Mouse (Mus musculus) neural tube, embryonic 11.5 days (tissue): ENCODE data around the gene Six4. TPM values are rescaled to one million over a fixed set of nuclear protein-coding genes. Genes with fewer than 3 reads are reported as not detected.
"Not testable (repeated sequence)": the region's sequence is repeated elsewhere in the genome, so short reads cannot be mapped to it uniquely, and the experiment has no call there.

ENCODE experiments used
- ATAC-seq: fragments of 200-750 bp; cut with Nextera tagmentation; 2 replicates; pipeline ENCODE4 v1.8.0; 2017; ENCODE audit warnings: moderate number of reproducible peaks, mild to moderate bottlenecking, moderate TSS enrichment, moderate library complexity; ENCODE audit not compliant: insufficient read depth, low FRiP score, low TSS enrichment
- DNase-seq: peaks from one replicate; pipeline ENCODE4 v3.0.0-alpha.2; 2015; ENCODE audit warnings: low spot score
- H3K27ac ChIP-seq: fragments of 300-500 bp; sonication (generic); 2 replicates; pipeline ENCODE4 v1.5.1; 2014; ENCODE audit warnings: low read depth, mild to moderate bottlenecking, low read length
- H3K27me3 ChIP-seq: fragments of 300-500 bp; sonication (generic); 2 replicates; pipeline ENCODE4 v1.6.1; 2014; ENCODE audit warnings: mild to moderate bottlenecking, low read length, mixed read lengths; ENCODE audit not compliant: control insufficient read depth, insufficient read depth
- H3K36me3 ChIP-seq: fragments of 300-500 bp; sonication (generic); 2 replicates; pipeline ENCODE4 v1.6.1; 2014; ENCODE audit warnings: mild to moderate bottlenecking, low read length, moderate library complexity, mixed read lengths; ENCODE audit not compliant: control insufficient read depth, insufficient read depth
- H3K4me1 ChIP-seq: fragments of 300-500 bp; sonication (generic); 2 replicates; pipeline ENCODE4 v1.6.1; 2014; ENCODE audit warnings: low read length, mixed read lengths; ENCODE audit not compliant: control insufficient read depth, insufficient read depth
- H3K4me2 ChIP-seq: fragments of 300-500 bp; sonication (generic); 2 replicates; pipeline ENCODE4 v1.6.1; 2014; ENCODE audit warnings: low read depth, mild to moderate bottlenecking, moderate library complexity
- H3K4me3 ChIP-seq: fragments of 300-500 bp; sonication (generic); 2 replicates; pipeline ENCODE4 v1.5.1; 2014; ENCODE audit warnings: low read depth, low read length
- H3K9ac ChIP-seq: fragments of 300-500 bp; sonication (generic); 2 replicates; pipeline ENCODE4 v1.6.1; 2014; ENCODE audit warnings: mild to moderate bottlenecking, low read length
- H3K9me3 ChIP-seq: fragments of 300-500 bp; sonication (generic); 2 replicates; pipeline ENCODE4 v1.6.1; 2016; ENCODE audit warnings: low read length; ENCODE audit not compliant: control insufficient read depth
- WGBS: fragments of 180-500 bp; shearing (Covaris S2); extraction: QIAGEN DNeasy Blood & Tissue Kit; methylation state at CpG from one replicate; pipeline ENCODE4 v1.1.7; 2014; 5-methylcytosine and 5-hydroxymethylcytosine counted together
- polyA plus RNA-seq: library from polyadenylated mRNA; unstranded; fragments of >200 nt; fragmentation: Nextera tagmentation; extraction: Ambion mirVana; gene quantifications from 2 replicates; pipeline ENCODE4 v1.2.1, GENCODE M21; 2014

Gene Six4
- polyA plus RNA-seq, 1 experiment from 2014 or later: 8.5 TPM

GRCm38 (mm10) chr12:73081828-73082227 lies 31.4 kb downstream of the Six4 start:
- 92% methylated on average over 4 of the region's 4 CpGs for WGBS
- not testable (repeated sequence) for H3K4me1 ChIP-seq, H3K9me3 ChIP-seq, H3K4me2 ChIP-seq, H3K9ac ChIP-seq, ATAC-seq, H3K27ac ChIP-seq, H3K36me3 ChIP-seq, H3K27me3 ChIP-seq, DNase-seq, H3K4me3 ChIP-seq

GRCm38 (mm10) chr12:73060805-73061410 lies 52.3 kb downstream of the Six4 start:
- H3K9ac ChIP-seq: no peak overlapping the region
- WGBS: 60% methylated on average over 9 of the region's 9 CpGs
- H3K9me3 ChIP-seq: no peaks in the 10 kb centered on the region
- H3K4me2 ChIP-seq: no peak overlapping the region
- H3K36me3 ChIP-seq: no peaks in the 10 kb centered on the region
- no peak for ATAC-seq
- H3K27me3 ChIP-seq: no peaks in the 10 kb centered on the region
- no peak overlapping the region for H3K27ac ChIP-seq
- H3K4me3 ChIP-seq: no peak overlapping the region
- no peaks in the 10 kb centered on the region for H3K4me1 ChIP-seq
- no peak for DNase-seq

GRCm38 (mm10) chr12:73057492-73057891 lies 55.8 kb downstream of the Six4 start:
- H3K4me1 ChIP-seq: 0 out of 2 replicates have a peak, but pooled peaks cover 8% of the 10 kb centered on the region
- no peak overlapping the region for H3K9ac ChIP-seq
- H3K27me3 ChIP-seq: peaks cover 20% of the 10 kb centered on the region
- H3K36me3 ChIP-seq: no peaks in the 10 kb centered on the region
- H3K4me2 ChIP-seq: no peak overlapping the region
- no peak overlapping the region for H3K4me3 ChIP-seq
- H3K9me3 ChIP-seq: no peaks in the 10 kb centered on the region
- DNase-seq: no peak
- ATAC-seq: no peak
- 80% methylated on average over 6 of the region's 6 CpGs for WGBS
- no peak overlapping the region for H3K27ac ChIP-seq

- peak; percentile 10 for DNase-seq
- ATAC-seq: no peak
- Histone ChIP-seq H3K9me3 (no peaks in the 10 kb centered on the region), H3K9ac (no peak overlapping the region), H3K4me2 (no peak overlapping the region), H3K36me3 (no peaks in the 10 kb centered on the region), H3K27me3 (peaks cover 36% of the 10 kb centered on the region), H3K4me3 (no peak overlapping the region), H3K27ac (no peak overlapping the region), H3K4me1 (0 out of 2 replicates have a peak, but pooled peaks cover 8% of the 10 kb centered on the region)
- WGBS: 10% methylated on average over 5 of the region's 5 CpGs
Measured at GRCm38 (mm10) chr12:73055451-73055850, 57.8 kb downstream of the Six4 start.

- Histone ChIP-seq H3K4me1 (0 out of 2 replicates have a peak, but pooled peaks cover 8% of the 10 kb centered on the region), H3K4me2 (no peak overlapping the region), H3K9me3 (no peaks in the 10 kb centered on the region), H3K36me3 (no peaks in the 10 kb centered on the region), H3K27me3 (peaks cover 44% of the 10 kb centered on the region), H3K9ac (no peak overlapping the region), H3K4me3 (no peak overlapping the region), H3K27ac (no peak overlapping the region)
- ATAC-seq: no peak
- DNase-seq: peak; percentile 22
- WGBS: 11% methylated on average over 15 of the region's 15 CpGs
Measured at GRCm38 (mm10) chr12:73054576-73055185, 58.6 kb downstream of the Six4 start.

- 1% methylated on average over 42 of the region's 42 CpGs for WGBS
- DNase-seq (peak; percentile 81), ATAC-seq (peak; percentile 77)
- peak within 1 kb of the TSS; percentile 76 for H3K4me2 ChIP-seq
- 0 out of 2 replicates have a peak, but pooled peaks cover 8% of the 10 kb centered on the region for H3K4me1 ChIP-seq
- H3K27ac ChIP-seq: peak within 1 kb of the TSS; percentile 45
- H3K36me3 ChIP-seq: no peaks in the 10 kb centered on the region
- no peaks in the 10 kb centered on the region for H3K9me3 ChIP-seq
- peak within 1 kb of the TSS; percentile 41 for H3K4me3 ChIP-seq
- peaks cover 53% of the 10 kb centered on the region for H3K27me3 ChIP-seq
- peak within 1 kb of the TSS; percentile 12; the same call in 1 of the 2 replicates for H3K9ac ChIP-seq
Measured at GRCm38 (mm10) chr12:73053668-73054241, 59.5 kb downstream of the Six4 start, which contains the start of gene Six1. Gene Six1, minus strand, starts transcription at chr12:73053887.

- Histone ChIP-seq H3K27me3 (peaks cover 61% of the 10 kb centered on the region), H3K4me2 (peak overlapping the region; percentile 76), H3K9me3 (no peaks in the 10 kb centered on the region), H3K9ac (peak overlapping the region; percentile 12; the same call in 1 of the 2 replicates), H3K27ac (peak overlapping the region; percentile 0; the same call in 1 of the 2 replicates), H3K4me1 (0 out of 2 replicates have a peak, but pooled peaks cover 8% of the 10 kb centered on the region), H3K4me3 (peak overlapping the region; percentile 41), H3K36me3 (no peaks in the 10 kb centered on the region)
- WGBS: 1% methylated on average over 34 of the region's 34 CpGs
- DNase-seq: peak; percentile 56
- 0 out of 2 replicates have a peak, but pooled peaks have one; percentile 18 for ATAC-seq
Measured at GRCm38 (mm10) chr12:73052651-73053591, 60.3 kb downstream of the Six4 start.

- Histone ChIP-seq H3K4me3 (no peak overlapping the region), H3K9ac (no peak overlapping the region), H3K27me3 (peaks cover 69% of the 10 kb centered on the region), H3K36me3 (no peaks in the 10 kb centered on the region), H3K4me1 (0 out of 2 replicates have a peak, but pooled peaks cover 8% of the 10 kb centered on the region), H3K9me3 (no peaks in the 10 kb centered on the region), H3K4me2 (peak overlapping the region; percentile 76), H3K27ac (no peak overlapping the region)
- DNase-seq: peak; percentile 67
- WGBS: 1% methylated on average over 19 of the region's 19 CpGs
- ATAC-seq: no peak
Measured at GRCm38 (mm10) chr12:73052036-73052650, 61.1 kb downstream of the Six4 start.
